Mouse (Mus musculus): Measurements from ENCODE around the gene Pigo.
A peak's percentile ranks its signal among the peaks of the same experiment; 100 is the strongest.

Pigo gene

GRCm38 (mm10) chr4:43025084-43025960, at the start of gene Pigo:
Gene Pigo (minus strand): TSS chr4:43025819.
- peak; percentile 81 to 87 for DNase-seq

GRCm38 (mm10) chr4:43074923-43075322, 49.3 kb upstream of the Pigo start:
- no peak for DNase-seq

GRCm38 (mm10) chr4:43065471-43065870, 39.9 kb upstream of the Pigo start:
- DNase-seq: no peak

- no peak for DNase-seq
Measured at GRCm38 (mm10) chr4:43060286-43060685, 34.7 kb upstream of the Pigo start.

GRCm38 (mm10) chr4:43059697-43060096, 34.1 kb upstream of the Pigo start:
- DNase-seq: no peak

GRCm38 (mm10) chr4:43058753-43059654, 33.4 kb upstream of the Pigo start, which contains the start of gene Unc13b:
Gene Unc13b (plus strand): TSS chr4:43058953.
- peak; percentile 79 to 83 for DNase-seq

GRCm38 (mm10) chr4:43058392-43058752, 32.8 kb upstream of the Pigo start:
- no peak for DNase-seq

GRCm38 (mm10) chr4:43057654-43058053, 32.0 kb upstream of the Pigo start:
- DNase-seq: no peak

GRCm38 (mm10) chr4:43052627-43053026, 27.0 kb upstream of the Pigo start:
- no peak for DNase-seq

- DNase-seq: peak in 1 of 2 experiments; percentile 49
Measured at GRCm38 (mm10) chr4:43047231-43047630, 21.6 kb upstream of the Pigo start.

GRCm38 (mm10) chr4:43046607-43047006, 21.0 kb upstream of the Pigo start:
- DNase-seq: no peak

GRCm38 (mm10) chr4:43045659-43046302, 20.2 kb upstream of the Pigo start, which contains the start of gene Fam214b:
Gene Fam214b (minus strand): TSS chr4:43046220.
- peak; percentile 90 to 97 for DNase-seq

- DNase-seq: no peak
Measured at GRCm38 (mm10) chr4:43045285-43045658, 19.7 kb upstream of the Pigo start.

GRCm38 (mm10) chr4:43044673-43045072, 19.1 kb upstream of the Pigo start:
- DNase-seq: peak in 1 of 2 experiments; percentile 37

GRCm38 (mm10) chr4:43043644-43044357, 18.2 kb upstream of the Pigo start:
- DNase-seq: peak; percentile 70 to 76

- no peak for DNase-seq
Measured at GRCm38 (mm10) chr4:43040881-43041547, 15.4 kb upstream of the Pigo start.

GRCm38 (mm10) chr4:43040114-43040572, 14.5 kb upstream of the Pigo start:
- DNase-seq: peak; percentile 93

GRCm38 (mm10) chr4:43039609-43040008, 14.0 kb upstream of the Pigo start:
- no peak for DNase-seq

GRCm38 (mm10) chr4:43038567-43039495, 13.2 kb upstream of the Pigo start:
- no peak for DNase-seq

- no peak for DNase-seq
Measured at GRCm38 (mm10) chr4:43037860-43038566, 12.4 kb upstream of the Pigo start.

Measured in spleen, adult 18-20 months (tissue).